Mouse (Mus musculus) midbrain, embryonic 16.5 days (tissue): ENCODE measurements at regions not wholly inside any gene's neighbourhood (a gene's known extent, or its start where the extent isn't known, plus 50 kb on each side); places are given as distances from the start of the nearest gene placed in this dataset.

ENCODE experiments used
- ATAC-seq: fragments of 200-750 bp; cut with Nextera tagmentation; 2 replicates; pipeline ENCODE4 v1.8.0; 2017; ENCODE audit warnings: moderate TSS enrichment
- H3K27ac ChIP-seq: fragments of 300-500 bp; sonication (generic); 2 replicates; pipeline ENCODE4 v1.5.1; 2014; ENCODE audit warnings: mild to moderate bottlenecking, low read length, mixed read lengths
- H3K27me3 ChIP-seq: fragments of 300-500 bp; sonication (generic); 2 replicates; pipeline ENCODE4 v1.6.1; 2014; ENCODE audit warnings: low read depth, low read length, mixed read lengths; ENCODE audit not compliant: control insufficient read depth, insufficient read depth
- H3K36me3 ChIP-seq: fragments of 300-500 bp; sonication (generic); 2 replicates; pipeline ENCODE4 v1.6.1; 2014; ENCODE audit warnings: mild to moderate bottlenecking, low read length, moderate library complexity, mixed read lengths; ENCODE audit not compliant: control insufficient read depth, insufficient read depth
- H3K4me1 ChIP-seq: fragments of 300-500 bp; sonication (generic); 2 replicates; pipeline ENCODE4 v1.6.1; 2014; ENCODE audit warnings: mild to moderate bottlenecking, low read length, mixed read lengths; ENCODE audit not compliant: control insufficient read depth, insufficient read depth
- H3K4me2 ChIP-seq: fragments of 300-500 bp; sonication (generic); 2 replicates; pipeline ENCODE4 v1.6.1; 2014; ENCODE audit warnings: mild to moderate bottlenecking, low read length, mixed read lengths
- H3K4me3 ChIP-seq: fragments of 300-500 bp; sonication (generic); 2 replicates; pipeline ENCODE4 v1.5.1; 2014; ENCODE audit warnings: low read depth, mild to moderate bottlenecking, low read length, moderate library complexity, mixed read lengths
- H3K9ac ChIP-seq: fragments of 300-500 bp; sonication (generic); 2 replicates; pipeline ENCODE4 v1.6.1; 2014; ENCODE audit warnings: low read depth, low read length, mixed read lengths
- H3K9me3 ChIP-seq: fragments of 300-500 bp; sonication (generic); replicated peaks from 2 replicates; pipeline ENCODE4 v1.6.1; 2014; ENCODE audit warnings: mild to moderate bottlenecking, low read length, mixed read lengths; ENCODE audit not compliant: control insufficient read depth, poor library complexity, severe bottlenecking
- WGBS: fragments of 180-500 bp; shearing (Covaris S2); extraction: QIAGEN DNeasy Blood & Tissue Kit; methylation state at CpG from one replicate; pipeline ENCODE4 v1.1.7; 2014; 5-methylcytosine and 5-hydroxymethylcytosine counted together

GRCm38 (mm10) chr2:147709799-147710198, 337.0 kb downstream of the Foxa2 start:
- Histone ChIP-seq H3K36me3 (no peaks in the 10 kb centered on the region), H3K27me3 (no peaks in the 10 kb centered on the region), H3K9me3 (no peaks in the 10 kb centered on the region), H3K4me1 (no peaks in the 10 kb centered on the region), H3K4me2 (no peak overlapping the region), H3K27ac (no peak overlapping the region), H3K9ac (no peak overlapping the region), H3K4me3 (no peak overlapping the region)
- no peak for ATAC-seq

GRCm38 (mm10) chr2:147707156-147707555, 339.6 kb downstream of the Foxa2 start:
- H3K27ac ChIP-seq: no peak overlapping the region
- WGBS: 89% methylated on average over 6 of the region's 6 CpGs
- no peak for ATAC-seq
- no peaks in the 10 kb centered on the region for H3K4me1 ChIP-seq
- no peak overlapping the region for H3K4me2 ChIP-seq
- H3K4me3 ChIP-seq: no peak overlapping the region
- no peak overlapping the region for H3K9ac ChIP-seq
- H3K36me3 ChIP-seq: no peaks in the 10 kb centered on the region
- no peaks in the 10 kb centered on the region for H3K27me3 ChIP-seq
- H3K9me3 ChIP-seq: no peaks in the 10 kb centered on the region

DNA sequence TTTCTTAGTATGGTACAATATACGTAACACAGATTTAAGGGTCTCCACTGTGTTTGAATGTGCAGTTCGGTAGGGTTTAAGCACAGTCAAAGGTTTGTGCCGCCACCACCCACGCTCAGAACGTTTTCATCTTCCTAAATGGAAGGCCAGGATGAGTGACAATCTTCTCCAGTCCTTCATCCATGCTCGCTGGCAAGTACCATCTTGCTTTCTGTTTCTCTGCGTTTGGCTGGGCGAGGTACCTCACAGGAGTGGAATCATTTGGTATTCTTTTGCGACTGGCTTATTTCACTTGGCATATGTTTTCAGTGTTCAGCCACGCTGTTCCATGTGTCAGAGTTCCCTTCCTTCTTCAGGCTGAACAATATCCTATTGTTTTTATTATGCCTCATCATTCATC, 342.3 kb downstream of the Pax1 start:
- ATAC-seq: no peak
- no peak overlapping the region for H3K27ac ChIP-seq
- no peak overlapping the region for H3K9ac ChIP-seq
- H3K4me1 ChIP-seq: no peaks in the 10 kb centered on the region
- WGBS: 76% methylated on average over 10 of the region's 10 CpGs
- no peak overlapping the region for H3K4me2 ChIP-seq
- no peaks in the 10 kb centered on the region for H3K9me3 ChIP-seq
- no peaks in the 10 kb centered on the region for H3K36me3 ChIP-seq
- H3K27me3 ChIP-seq: no peaks in the 10 kb centered on the region
- H3K4me3 ChIP-seq: no peak overlapping the region

DNA sequence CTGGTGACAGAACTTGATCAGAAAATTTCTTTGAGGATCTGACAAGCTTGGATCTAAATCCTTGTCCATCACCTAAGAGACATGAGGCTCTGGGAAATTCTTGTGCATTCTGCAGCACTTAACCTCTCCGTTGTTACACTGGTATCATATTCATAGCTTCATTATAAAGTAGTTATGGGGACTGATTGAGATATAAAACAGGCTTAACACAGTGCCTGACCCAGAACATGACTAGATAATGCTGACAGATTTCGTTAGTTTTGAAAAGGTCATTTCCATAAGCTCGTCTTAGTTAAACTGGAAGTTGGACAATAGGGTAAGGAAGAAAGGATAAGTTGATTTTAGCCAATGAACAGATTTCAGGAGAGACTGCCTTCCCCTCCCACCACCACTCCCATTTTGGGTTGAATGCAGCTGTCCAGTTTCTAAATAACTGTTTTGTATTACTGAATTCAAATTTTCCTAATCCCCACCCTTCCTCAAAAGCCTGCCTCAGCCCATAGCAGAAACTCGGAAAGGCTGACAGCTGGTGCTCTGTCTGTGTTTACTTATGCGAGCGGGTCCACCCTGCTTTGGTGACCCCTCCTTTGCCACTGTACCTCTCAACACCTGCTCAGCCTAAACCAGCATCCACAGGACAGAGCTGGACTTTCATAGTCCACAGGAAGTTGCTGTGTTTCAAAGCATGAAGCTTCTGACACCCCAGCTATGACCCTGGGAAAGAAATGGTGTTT, 340.8 kb downstream of the Pax1 start:
- Histone ChIP-seq H3K4me2 (no peak overlapping the region), H3K4me1 (no peaks in the 10 kb centered on the region), H3K36me3 (no peaks in the 10 kb centered on the region), H3K9me3 (no peaks in the 10 kb centered on the region), H3K27me3 (no peaks in the 10 kb centered on the region), H3K9ac (no peak overlapping the region), H3K27ac (no peak overlapping the region), H3K4me3 (no peak overlapping the region)
- ATAC-seq: no peak
- WGBS: 13% methylated on average over 6 of the region's 6 CpGs

GRCm38 (mm10) chr2:147699524-147700081, 337.9 kb downstream of the Pax1 start:
- no peak for ATAC-seq

DNA sequence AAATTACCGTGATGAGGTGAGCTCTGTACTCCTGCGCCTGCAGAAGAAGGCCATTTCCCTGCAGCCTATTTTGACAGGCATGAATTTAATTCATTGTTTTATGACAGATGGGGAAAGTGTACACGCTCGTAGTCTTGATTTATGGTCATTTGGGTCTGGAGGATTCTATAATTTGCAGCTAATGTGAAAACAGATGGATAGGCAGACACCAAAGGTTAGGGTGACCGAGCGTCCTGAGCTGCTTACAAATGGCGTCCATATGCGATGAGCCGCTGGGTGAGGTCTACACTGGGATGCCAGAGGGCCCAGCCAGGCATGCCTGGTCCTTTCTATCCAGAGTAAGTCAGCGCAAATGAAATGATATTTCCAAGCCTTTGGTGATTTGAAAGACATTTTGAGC, 330.2 kb downstream of the Pax1 start:
- no peak overlapping the region for H3K4me2 ChIP-seq
- H3K4me3 ChIP-seq: no peak overlapping the region
- H3K9me3 ChIP-seq: no peaks in the 10 kb centered on the region
- H3K27ac ChIP-seq: no peak overlapping the region
- no peak for ATAC-seq
- H3K36me3 ChIP-seq: no peaks in the 10 kb centered on the region
- no peak overlapping the region for H3K9ac ChIP-seq
- H3K4me1 ChIP-seq: no peaks in the 10 kb centered on the region
- no peaks in the 10 kb centered on the region for H3K27me3 ChIP-seq
- WGBS: 84% methylated on average over 10 of the region's 10 CpGs

More at GRCm38 (mm10) chr2:147699524-147700081, 337.9 kb downstream of the Pax1 start:
- Histone ChIP-seq H3K4me1 (no peaks in the 10 kb centered on the region), H3K27me3 (no peaks in the 10 kb centered on the region), H3K9me3 (no peaks in the 10 kb centered on the region), H3K4me2 (no peak overlapping the region), H3K4me3 (no peak overlapping the region), H3K27ac (no peak overlapping the region), H3K9ac (no peak overlapping the region), H3K36me3 (no peaks in the 10 kb centered on the region)
- 60% methylated on average over 6 of the region's 6 CpGs for WGBS

DNA sequence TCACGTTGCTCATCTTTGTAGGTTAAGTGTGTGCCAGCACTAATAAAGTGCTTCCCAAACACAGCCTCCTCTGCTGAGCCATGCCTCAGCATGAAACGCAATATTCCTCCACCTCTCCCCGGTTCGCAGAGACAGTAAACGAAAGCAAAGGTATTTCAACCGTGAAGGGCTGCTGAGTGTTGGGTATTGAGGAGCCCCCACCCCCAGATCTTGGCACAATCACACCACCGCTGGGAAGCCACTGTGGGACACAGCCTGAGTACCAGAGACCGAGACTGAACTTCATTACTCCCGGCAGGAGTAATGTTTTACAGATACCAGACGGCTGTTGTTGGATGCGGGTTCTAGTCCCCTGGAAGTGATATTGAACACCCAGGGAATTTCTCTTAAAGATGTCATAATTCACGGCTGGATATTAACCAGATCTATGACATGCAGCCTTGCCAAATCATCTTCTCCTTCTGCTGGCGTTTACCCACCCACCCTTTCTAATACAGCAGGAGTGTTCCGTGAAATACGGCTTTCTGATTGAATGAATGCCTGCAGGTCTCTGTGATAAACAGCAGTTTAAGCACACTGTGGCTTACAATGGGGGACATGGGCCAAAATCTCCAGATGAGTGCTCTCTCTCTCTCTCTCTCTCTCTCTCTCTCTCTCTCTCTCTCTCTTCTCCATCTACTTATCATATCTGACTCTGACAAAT, 328.9 kb downstream of the Pax1 start:
- Histone ChIP-seq H3K9me3 (no peaks in the 10 kb centered on the region), H3K4me1 (no peaks in the 10 kb centered on the region), H3K4me2 (no peak overlapping the region), H3K27ac (no peak overlapping the region), H3K4me3 (no peak overlapping the region), H3K36me3 (no peaks in the 10 kb centered on the region), H3K27me3 (no peaks in the 10 kb centered on the region), H3K9ac (no peak overlapping the region)
- WGBS: 70% methylated on average over 15 of the region's 15 CpGs
- ATAC-seq: no peak

DNA sequence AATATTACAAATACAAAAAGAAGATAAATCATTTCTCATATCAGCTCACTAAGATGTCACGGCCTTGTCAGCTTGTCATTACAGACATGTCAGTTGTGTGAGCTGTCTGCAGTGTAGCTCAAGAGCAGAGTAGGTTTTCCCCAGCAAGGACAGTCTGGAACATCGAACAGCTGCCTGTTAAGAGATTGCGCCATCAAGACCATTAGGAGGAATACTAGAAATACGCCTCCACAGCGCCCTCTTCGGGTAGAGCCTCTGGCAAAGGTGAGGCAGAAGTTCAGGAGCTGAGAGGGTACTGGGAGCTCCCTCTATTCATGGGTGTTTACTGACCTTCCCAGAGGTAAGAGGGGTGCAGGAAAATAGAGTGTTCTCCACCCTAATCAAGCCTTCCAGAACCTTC, 327.0 kb downstream of the Pax1 start:
- Histone ChIP-seq H3K36me3 (no peaks in the 10 kb centered on the region), H3K4me3 (no peak overlapping the region), H3K4me2 (no peak overlapping the region), H3K27me3 (no peaks in the 10 kb centered on the region), H3K27ac (no peak overlapping the region), H3K9ac (no peak overlapping the region), H3K9me3 (no peaks in the 10 kb centered on the region), H3K4me1 (no peaks in the 10 kb centered on the region)
- ATAC-seq: no peak
- 20% methylated on average over 6 of the region's 6 CpGs for WGBS

DNA sequence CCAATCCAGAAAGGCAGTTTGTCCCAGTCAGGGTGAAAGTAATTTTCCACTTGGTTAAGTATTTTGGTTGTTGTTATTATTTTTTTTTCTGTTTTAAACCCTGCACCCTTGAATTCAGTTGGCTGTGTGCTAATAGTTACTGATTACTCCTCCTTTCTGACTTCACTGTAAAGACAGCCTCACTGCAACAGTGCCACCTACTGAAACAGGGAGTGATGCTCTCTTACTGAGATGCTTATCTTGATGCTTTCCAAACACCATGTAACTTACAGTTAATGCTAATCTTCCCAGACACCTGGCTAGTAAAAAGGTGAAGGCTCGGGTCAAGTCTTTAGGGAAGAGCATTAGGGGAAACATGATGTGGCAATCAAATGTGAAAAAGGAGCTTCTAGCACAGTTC, 294.9 kb downstream of the Pax1 start:
- Histone ChIP-seq H3K4me3 (no peak overlapping the region), H3K36me3 (no peaks in the 10 kb centered on the region), H3K27ac (no peak overlapping the region), H3K27me3 (no peaks in the 10 kb centered on the region), H3K9ac (no peak overlapping the region), H3K9me3 (no peaks in the 10 kb centered on the region), H3K4me2 (no peak overlapping the region), H3K4me1 (no peaks in the 10 kb centered on the region)
- WGBS: 24% methylated on average over 1 of the region's 1 CpGs
- ATAC-seq: no peak
